Mouse (Mus musculus) spleen, adult 2 months (tissue): ENCODE data around the gene Vps39.

ENCODE experiments used
- CTCF ChIP-seq: fragments of 200-500 bp; IDR thresholded peaks from 2 replicates; pipeline ENCODE4 v1.5.1; 2011; ENCODE audit warnings: mild to moderate bottlenecking, inconsistent platforms; ENCODE audit not compliant: insufficient read depth, insufficient read length, insufficient replicate concordance; ENCODE audit errors: extremely low read depth
- POLR2A ChIP-seq: fragments of 200-500 bp; IDR thresholded peaks from 2 replicates; pipeline ENCODE4 v1.6.1; 2011; ENCODE audit warnings: low read depth, low read length, inconsistent platforms

DNA sequence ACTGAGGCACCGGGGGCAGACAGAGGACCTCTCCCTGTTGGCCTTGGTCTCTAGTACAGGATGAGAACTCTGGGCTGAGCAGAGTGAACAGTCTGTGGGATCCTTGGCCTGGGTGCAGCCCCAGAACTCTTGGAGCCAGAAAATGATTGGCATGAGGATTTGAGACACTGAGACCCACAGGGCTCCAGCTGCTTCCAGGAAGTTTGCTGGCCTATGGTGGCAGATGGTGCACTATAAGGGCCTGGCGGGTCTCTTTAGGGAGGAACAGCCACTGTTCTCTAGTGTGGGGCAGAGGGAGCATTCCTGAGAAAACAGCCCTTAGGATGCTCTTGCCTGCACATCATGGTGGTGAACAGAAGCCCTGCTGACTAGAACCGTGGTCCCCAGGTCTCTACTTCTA lies 64.5 kb downstream of the Vps39 start:
- no peak for TF ChIP-seq POLR2A
- TF ChIP-seq CTCF: no peak
